Mouse (Mus musculus): ENCODE results near the gene Washc1. TPM values are rescaled to one million over a fixed set of nuclear protein-coding genes. Genes with fewer than 3 reads are reported as not detected.

Gene Washc1
- polyA plus RNA-seq, 1 experiment = 47.4 TPM

GRCm38 (mm10) chr17:66104076-66104475 lies 7.3 kb upstream of the Washc1 start:
- H3K27ac ChIP-seq (ENCODE audit: control insufficient read depth, insufficient read depth, low read depth, low read length, poor library complexity) = no peak overlapping the region
- WGBS = 77% methylated on average over 7 of the region's 7 CpGs
- no peak for TF ChIP-seq CTCF (IDR thresholded peaks at IDR 0.05; ENCODE audit: control insufficient read depth, insufficient read depth, low read length)
- no peak for TF ChIP-seq POLR2A (IDR thresholded peaks at IDR 0.05; ENCODE audit: borderline replicate concordance, control insufficient read depth, low read depth, low read length)
- H3K4me3 ChIP-seq (replicated peaks; ENCODE audit: control insufficient read depth, low read depth, low read length) = no peak overlapping the region
- peaks cover 1% of the 10 kb centered on the region; the same call in 1 of the 2 replicates for H3K4me1 ChIP-seq (ENCODE audit: control insufficient read depth, insufficient read depth, low read length)

- H3K4me3 ChIP-seq (replicated peaks; ENCODE audit: control insufficient read depth, low read depth, low read length) = no peak overlapping the region
- peaks cover 3% of the 10 kb centered on the region for H3K4me1 ChIP-seq (ENCODE audit: control insufficient read depth, insufficient read depth, low read length)
- TF ChIP-seq CTCF (IDR thresholded peaks at IDR 0.05; ENCODE audit: control insufficient read depth, insufficient read depth, low read length) = peak; percentile 82
- TF ChIP-seq POLR2A (IDR thresholded peaks at IDR 0.05; ENCODE audit: borderline replicate concordance, control insufficient read depth, low read depth, low read length) = no peak
- H3K27ac ChIP-seq (ENCODE audit: control insufficient read depth, insufficient read depth, low read depth, low read length, poor library complexity) = no peak overlapping the region
- 45% methylated on average over 10 of the region's 10 CpGs for WGBS
Measured at GRCm38 (mm10) chr17:66106601-66107267, 4.6 kb upstream of the Washc1 start.

- Histone ChIP-seq H3K4me1 (ENCODE audit: control insufficient read depth, insufficient read depth, low read length) (peaks cover 3% of the 10 kb centered on the region), H3K4me3 (replicated peaks; ENCODE audit: control insufficient read depth, low read depth, low read length) (no peak overlapping the region), H3K27ac (ENCODE audit: control insufficient read depth, insufficient read depth, low read depth, low read length, poor library complexity) (no peak overlapping the region; the same call in 1 of the 2 replicates)
- WGBS = 68% methylated on average over 8 of the region's 8 CpGs
- TF ChIP-seq CTCF (IDR thresholded peaks at IDR 0.05; ENCODE audit: control insufficient read depth, insufficient read depth, low read length) = no peak
- TF ChIP-seq POLR2A (IDR thresholded peaks at IDR 0.05; ENCODE audit: borderline replicate concordance, control insufficient read depth, low read depth, low read length) = no peak
Measured at GRCm38 (mm10) chr17:66107466-66107865, 3.9 kb upstream of the Washc1 start.

- 38% methylated on average over 4 of the region's 4 CpGs for WGBS
- H3K4me3 ChIP-seq (replicated peaks; ENCODE audit: control insufficient read depth, low read depth, low read length) = no peak overlapping the region
- H3K4me1 ChIP-seq (ENCODE audit: control insufficient read depth, insufficient read depth, low read length) = peaks cover 5% of the 10 kb centered on the region
- TF ChIP-seq CTCF (IDR thresholded peaks at IDR 0.05; ENCODE audit: control insufficient read depth, insufficient read depth, low read length) (no peak), POLR2A (IDR thresholded peaks at IDR 0.05; ENCODE audit: borderline replicate concordance, control insufficient read depth, low read depth, low read length) (no peak)
- no peak overlapping the region for H3K27ac ChIP-seq (ENCODE audit: control insufficient read depth, insufficient read depth, low read depth, low read length, poor library complexity)
Measured at GRCm38 (mm10) chr17:66108198-66108597, 3.1 kb upstream of the Washc1 start.

GRCm38 (mm10) chr17:66110746-66111145 lies 599 bp upstream of the Washc1 start:
- H3K27ac ChIP-seq (ENCODE audit: control insufficient read depth, insufficient read depth, low read depth, low read length, poor library complexity) = peak overlapping the region; percentile 77
- WGBS = 6% methylated on average over 6 of the region's 6 CpGs
- H3K4me1 ChIP-seq (ENCODE audit: control insufficient read depth, insufficient read depth, low read length) = peaks cover 5% of the 10 kb centered on the region
- TF ChIP-seq CTCF (IDR thresholded peaks at IDR 0.05; ENCODE audit: control insufficient read depth, insufficient read depth, low read length) (no peak), POLR2A (IDR thresholded peaks at IDR 0.05; ENCODE audit: borderline replicate concordance, control insufficient read depth, low read depth, low read length) (no peak)
- H3K4me3 ChIP-seq (replicated peaks; ENCODE audit: control insufficient read depth, low read depth, low read length) = peak overlapping the region; percentile 43

GRCm38 (mm10) chr17:66112166-66112565 lies 821 bp downstream of the Washc1 start:
- peaks cover 5% of the 10 kb centered on the region for H3K4me1 ChIP-seq (ENCODE audit: control insufficient read depth, insufficient read depth, low read length)
- 7% methylated on average over 4 of the region's 4 CpGs for WGBS
- H3K27ac ChIP-seq (ENCODE audit: control insufficient read depth, insufficient read depth, low read depth, low read length, poor library complexity) = no peak overlapping the region
- TF ChIP-seq POLR2A (IDR thresholded peaks at IDR 0.05; ENCODE audit: borderline replicate concordance, control insufficient read depth, low read depth, low read length) (no peak), CTCF (IDR thresholded peaks at IDR 0.05; ENCODE audit: control insufficient read depth, insufficient read depth, low read length) (no peak)
- peak overlapping the region; percentile 97 for H3K4me3 ChIP-seq (replicated peaks; ENCODE audit: control insufficient read depth, low read depth, low read length)

GRCm38 (mm10) chr17:66118991-66119390 lies 7.6 kb downstream of the Washc1 start:
- H3K27ac ChIP-seq (ENCODE audit: control insufficient read depth, insufficient read depth, low read depth, low read length, poor library complexity) = no peak overlapping the region
- WGBS = 84% methylated on average over 8 of the region's 8 CpGs
- H3K4me3 ChIP-seq (replicated peaks; ENCODE audit: control insufficient read depth, low read depth, low read length) = no peak overlapping the region
- H3K4me1 ChIP-seq (ENCODE audit: control insufficient read depth, insufficient read depth, low read length) = peaks cover 2% of the 10 kb centered on the region; the same call in 1 of the 2 replicates
- TF ChIP-seq POLR2A (IDR thresholded peaks at IDR 0.05; ENCODE audit: borderline replicate concordance, control insufficient read depth, low read depth, low read length) = no peak
- TF ChIP-seq CTCF (IDR thresholded peaks at IDR 0.05; ENCODE audit: control insufficient read depth, insufficient read depth, low read length) = no peak

GRCm38 (mm10) chr17:66120701-66121100 lies 9.4 kb downstream of the Washc1 start:
- H3K27ac ChIP-seq (ENCODE audit: control insufficient read depth, insufficient read depth, low read depth, low read length, poor library complexity) = no peak overlapping the region
- WGBS = 77% methylated on average over 1 of the region's 1 CpGs
- no peak overlapping the region for H3K4me3 ChIP-seq (replicated peaks; ENCODE audit: control insufficient read depth, low read depth, low read length)
- TF ChIP-seq CTCF (IDR thresholded peaks at IDR 0.05; ENCODE audit: control insufficient read depth, insufficient read depth, low read length) (no peak), POLR2A (IDR thresholded peaks at IDR 0.05; ENCODE audit: borderline replicate concordance, control insufficient read depth, low read depth, low read length) (no peak)
- peaks cover 2% of the 10 kb centered on the region; the same call in 1 of the 2 replicates for H3K4me1 ChIP-seq (ENCODE audit: control insufficient read depth, insufficient read depth, low read length)
